Mouse (Mus musculus) gastrocnemius, postnatal 36 days (tissue): ENCODE data around the gene Pou2f3. TPM values are rescaled to one million over a fixed set of nuclear protein-coding genes. Genes with fewer than 3 reads are reported as not detected.

Experiments
- DNase-seq, 2 experiments: peaks; one replicate each; pipeline ENCODE4 v3.0.0; 2022
- intact Hi-C: fragments of 180-260 bp; cut with DNase I; formaldehyde crosslinking; loops from one replicate; pipeline ENCODE4 v1.15.1; 2025
- total RNA-seq, 2 experiments: library from RNA; stranded (reverse); gene quantifications; 2 replicates each; pipeline ENCODE4 v1.2.3; 2021

Pou2f3 gene
- total RNA-seq, 2 experiments from 2014 or later, result not detected

- intact Hi-C loops, result no loop called here
- no peak for DNase-seq
Observed at GRCm38 (mm10) chr9:43115431-43116133, 94.6 kb downstream of the Pou2f3 start.

GRCm38 (mm10) chr9:43114833-43115232, 95.3 kb downstream of the Pou2f3 start:
- no peak for DNase-seq
- intact Hi-C loops, result no loop called here

GRCm38 (mm10) chr9:43110286-43110980, 99.7 kb downstream of the Pou2f3 start:
- intact Hi-C loops, result no loop called here

GRCm38 (mm10) chr9:43109125-43109524, 101.0 kb downstream of the Pou2f3 start:
- no peak for DNase-seq
- intact Hi-C loops, result no loop called here

More at GRCm38 (mm10) chr9:43110286-43110980, 99.7 kb downstream of the Pou2f3 start:
- no peak for DNase-seq

- intact Hi-C loops, result no loop called here
- DNase-seq, result no peak
Observed at GRCm38 (mm10) chr9:43108721-43109120, 101.4 kb downstream of the Pou2f3 start.

- intact Hi-C loops, result no loop called here
- DNase-seq, result no peak
Observed at GRCm38 (mm10) chr9:43108081-43108480, 102.1 kb downstream of the Pou2f3 start.

GRCm38 (mm10) chr9:43107555-43107954, 102.6 kb downstream of the Pou2f3 start:
- intact Hi-C loops, result loop anchor here (2.0 kb wide), 1 partner anchor 107 kb away; no protein-coding TSS in a partner anchor

GRCm38 (mm10) chr9:43107187-43107517, 103.0 kb downstream of the Pou2f3 start, which contains the start of gene Arhgef12:
Gene Arhgef12, minus strand, starts transcription at chr9:43107239.
- DNase-seq, result peak in 1 of 2 experiments; percentile 49
- intact Hi-C loops, result loop anchor here (2.0 kb wide), 1 partner anchor 106 kb away; no protein-coding TSS in a partner anchor

More at GRCm38 (mm10) chr9:43107555-43107954, 102.6 kb downstream of the Pou2f3 start:
- DNase-seq, result no peak

- intact Hi-C loops, result loop anchor here (2.0 kb wide), 1 partner anchor 106 kb away; no protein-coding TSS in a partner anchor
- DNase-seq, result no peak
Observed at GRCm38 (mm10) chr9:43106426-43107186, 103.6 kb downstream of the Pou2f3 start.

GRCm38 (mm10) chr9:43105664-43106361, 104.4 kb downstream of the Pou2f3 start:
- DNase-seq, result peak; percentile 89 to 94
- intact Hi-C loops, result loop anchor here (2.0 kb wide), 1 partner anchor 105 kb away; no protein-coding TSS in a partner anchor

- DNase-seq, result peak in 1 of 2 experiments; percentile 40
- intact Hi-C loops, result loop anchor here (5.0 kb wide), 1 partner anchor 38 kb away; no protein-coding TSS in a partner anchor
Observed at GRCm38 (mm10) chr9:43104873-43105663, 105.1 kb downstream of the Pou2f3 start.

- intact Hi-C loops, result loop anchor here (5.0 kb wide), 1 partner anchor 37 kb away; no protein-coding TSS in a partner anchor
- no peak for DNase-seq
Observed at GRCm38 (mm10) chr9:43104526-43104872, 105.7 kb downstream of the Pou2f3 start.

- DNase-seq, result no peak
- intact Hi-C loops, result loop anchor here (5.0 kb wide), 1 partner anchor 36 kb away; no protein-coding TSS in a partner anchor
Observed at GRCm38 (mm10) chr9:43103675-43104299, 106.4 kb downstream of the Pou2f3 start.

- intact Hi-C loops, result loop anchor here (5.0 kb wide), 1 partner anchor 36 kb away; no protein-coding TSS in a partner anchor
- no peak for DNase-seq
Observed at GRCm38 (mm10) chr9:43102931-43103330, 107.2 kb downstream of the Pou2f3 start.

GRCm38 (mm10) chr9:43101936-43102595, 108.1 kb downstream of the Pou2f3 start:
- no peak for DNase-seq
- intact Hi-C loops, result loop anchor here (5.0 kb wide), 1 partner anchor 35 kb away; no protein-coding TSS in a partner anchor

- intact Hi-C loops, result no loop called here
Observed at GRCm38 (mm10) chr9:43098922-43099321, 111.2 kb downstream of the Pou2f3 start.

GRCm38 (mm10) chr9:43097801-43098557, 112.2 kb downstream of the Pou2f3 start:
- no peak for DNase-seq
- intact Hi-C loops, result no loop called here

More at GRCm38 (mm10) chr9:43098922-43099321, 111.2 kb downstream of the Pou2f3 start:
- DNase-seq, result no peak
